8 mouse cellular contexts compared by ENCODE assay signal in genomic region chr2:167491757-167492708, GRCm38 (mm10). TPM values are rescaled to one million over a fixed set of nuclear protein-coding genes. Genes with fewer than 3 reads are reported as not detected.
DNase-seq lines count a peak whose midpoint lies in the region; ATAC-seq and TF ChIP-seq lines count a peak whose summit lies in the region.

Gene Rnf114 (plus strand): TSS chr2:167492645.

- ATAC-seq in hindbrain, embryonic 16.5 days = peak; percentile 37
- peak; percentile 54 for ATAC-seq in megakaryocyte-erythroid progenitor cell, adult 5-6 weeks (replicated peaks; ENCODE audit: low FRiP score, low TSS enrichment, poor library complexity, severe bottlenecking)

- intact Hi-C loops in gastrocnemius, postnatal 14 days (cut with DNase I; ENCODE audit: low total_unique reads) = no loop called here
- intact Hi-C loops in left cerebral cortex, postnatal 36 days (cut with DNase I) = no loop called here

- H3K4me3 ChIP-seq in cerebellum, adult 2 months (replicated peaks; ENCODE audit: insufficient read depth, low read depth, low read length) = peak within 1 kb of the TSS; percentile 96
- peak within 1 kb of the TSS; percentile 100 for H3K4me3 ChIP-seq in hindbrain, embryonic 16.5 days (ENCODE audit: low read length)

- H3K9ac ChIP-seq in hindbrain, embryonic 16.5 days (ENCODE audit: low read depth, low read length) = peak within 1 kb of the TSS; percentile 96

- peak; percentile 42 for DNase-seq in right cerebral cortex, postnatal 14 days
- no peak for DNase-seq in right cerebral cortex, postnatal 36 days (ENCODE audit: low spot score in 2 of 2)
- peak; percentile 25 to 37 for DNase-seq in cerebellum, adult 2 months
- DNase-seq in gastrocnemius, postnatal 14 days = no peak
- DNase-seq in left cerebral cortex, postnatal 36 days (ENCODE audit: low spot score in 2 of 2) = peak in 1 of 2 experiments; percentile 44
- peak; percentile 76 for DNase-seq in testis, postnatal 10 days (ENCODE audit: low spot score)

- no peaks in the 10 kb centered on the region for H3K9me3 ChIP-seq in hindbrain, embryonic 16.5 days (ENCODE audit: control insufficient read depth, low read length)

- TF ChIP-seq CTCF in cerebellum, adult 2 months (IDR thresholded peaks at IDR 0.05; ENCODE audit: borderline replicate concordance, insufficient read depth, low read depth, low read length) = no peak

- H3K27me3 ChIP-seq in cerebellum, adult 2 months (ENCODE audit: control insufficient read depth, insufficient read depth, low read length) = no peaks in the 10 kb centered on the region
- H3K27me3 ChIP-seq in hindbrain, embryonic 16.5 days (replicated peaks; ENCODE audit: control insufficient read depth, insufficient read depth, low read length) = no peaks in the 10 kb centered on the region

- H3K36me3 ChIP-seq in hindbrain, embryonic 16.5 days (ENCODE audit: control insufficient read depth, insufficient read depth, low read length) = no peaks in the 10 kb centered on the region

- peaks cover 16% of the 10 kb centered on the region for H3K4me1 ChIP-seq in cerebellum, adult 2 months (ENCODE audit: control insufficient read depth, insufficient read depth, low read length)
- peaks cover 21% of the 10 kb centered on the region for H3K4me1 ChIP-seq in hindbrain, embryonic 16.5 days (ENCODE audit: control insufficient read depth, insufficient read depth, low read depth, low read length)

- WGBS in cerebellum, adult 2 months = 1% methylated on average over 52 of the region's 52 CpGs
- 4% methylated on average over 42 of the region's 52 CpGs for WGBS in hindbrain, embryonic 16.5 days

- peak within 1 kb of the TSS; percentile 94 for H3K4me2 ChIP-seq in hindbrain, embryonic 16.5 days (ENCODE audit: low read length)

- no peak for TF ChIP-seq POLR2A in cerebellum, adult 2 months (IDR thresholded peaks at IDR 0.05; ENCODE audit: borderline replicate concordance, insufficient read depth, low read length)

- H3K27ac ChIP-seq in cerebellum, adult 2 months (ENCODE audit: insufficient read depth, low read length) = peak within 1 kb of the TSS; percentile 96
- peak within 1 kb of the TSS; percentile 98 for H3K27ac ChIP-seq in hindbrain, embryonic 16.5 days (ENCODE audit: low read depth, low read length)

RNA-seq across cellular contexts. Expression of gene Rnf114, which starts in this region (rescaled TPM):
- 101 and 106 TPM in 2 replicates for polyA plus RNA-seq in cerebellum, adult 2 months (2012; rRNA removed)
- 10 to 100 TPM; 15.3 to 15.6 TPM for total RNA-seq in gastrocnemius, postnatal 14 days (2021)
- polyA plus RNA-seq in hindbrain, embryonic 16.5 days (2015; fragmentation: Nextera tagmentation; extraction: Ambion mirVana) = 112 and 115 TPM in 2 replicates
- 10 to 100 TPM; 55.1 to 60.7 TPM for total RNA-seq in left cerebral cortex, postnatal 36 days (2021)
- 30.8 and 34.8 TPM in 2 replicates for total RNA-seq in megakaryocyte-erythroid progenitor cell, adult 5-6 weeks (2014; fragmentation: Nextera tagmentation)
- total RNA-seq in megakaryocyte-erythroid progenitor cell, adult 5-6 weeks (2017) = 19.5 and 23.8 TPM in 2 replicates

Comparison
In these comparisons a context has a peak if more than half of its experiments do, and no peak if none do; other contexts are left out.
1. DNase-seq: peak in right cerebral cortex, postnatal 14 days (single experiment), cerebellum, adult 2 months (2 of 2) and testis, postnatal 10 days (single experiment); none in right cerebral cortex, postnatal 36 days (0 of 2) and gastrocnemius, postnatal 14 days (single experiment).